Mouse (Mus musculus): ENCODE data around the gene Slc9a2. TPM values are rescaled to one million over a fixed set of nuclear protein-coding genes. Genes with fewer than 3 reads are reported as not detected.
"Not testable (repeated sequence)": the region's sequence is repeated elsewhere in the genome, so short reads cannot be mapped to it uniquely, and the experiment has no call there.

The Slc9a2 gene
- polyA plus RNA-seq, 1 experiment from 2014 or later, result 1.7 TPM

DNA sequence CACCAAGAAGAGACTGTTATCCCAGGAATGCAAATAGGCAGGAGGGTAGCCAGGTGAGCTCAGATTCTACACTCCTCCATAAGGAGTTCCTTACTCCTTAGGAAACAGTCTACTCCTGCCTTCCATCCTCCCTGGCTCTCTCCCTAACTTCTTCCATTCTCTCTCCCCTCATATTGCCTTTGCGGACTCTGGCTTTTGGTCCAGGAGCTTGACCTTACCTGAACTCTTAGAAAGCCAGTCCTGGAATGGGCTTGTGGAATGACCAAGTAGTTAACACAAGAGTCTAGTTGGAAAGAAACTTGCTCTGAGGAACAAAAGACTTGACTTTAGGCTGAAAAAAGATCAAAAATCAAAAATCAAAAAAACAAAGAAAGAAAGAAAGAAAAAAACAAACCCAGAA lies 48.3 kb downstream of the Slc9a2 start:
- no peaks in the 10 kb centered on the region for H3K9me3 ChIP-seq (replicated peaks)
- no peak overlapping the region for H3K9ac ChIP-seq
- H3K36me3 ChIP-seq, result no peaks in the 10 kb centered on the region
- H3K4me3 ChIP-seq (replicated peaks), result no peak overlapping the region
- no peaks in the 10 kb centered on the region for H3K27me3 ChIP-seq
- no peak overlapping the region for H3K4me2 ChIP-seq
- 95% methylated on average over 1 of the region's 1 CpGs for WGBS
- H3K27ac ChIP-seq, result no peak overlapping the region
- no peak for ATAC-seq (replicated peaks; ENCODE audit: low FRiP score)
- H3K4me1 ChIP-seq, result no peaks in the 10 kb centered on the region

DNA sequence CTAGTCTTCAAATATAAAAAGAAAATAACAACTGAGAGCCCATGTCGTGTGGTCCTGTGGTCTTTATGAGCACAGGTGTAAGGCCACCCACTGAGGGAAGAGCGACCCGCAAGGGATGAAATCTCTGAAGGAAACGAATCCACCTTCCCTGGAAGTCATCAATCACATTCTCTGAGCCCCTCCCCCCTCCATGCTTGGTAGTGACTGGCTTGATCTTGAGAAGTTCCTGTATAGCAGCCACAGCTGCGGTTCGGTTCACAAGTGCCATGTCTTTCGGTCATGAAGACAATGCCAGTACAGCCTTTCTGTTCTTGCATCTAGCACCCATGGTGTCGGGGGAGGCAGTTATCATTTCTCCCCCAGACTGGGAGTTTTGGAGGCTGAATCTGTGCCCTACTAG lies 57.3 kb downstream of the Slc9a2 start:
- Histone ChIP-seq H3K4me2 (no peak overlapping the region), H3K9ac (no peak overlapping the region), H3K4me1 (no peaks in the 10 kb centered on the region), H3K9me3 (replicated peaks) (no peaks in the 10 kb centered on the region), H3K27ac (no peak overlapping the region), H3K4me3 (replicated peaks) (no peak overlapping the region), H3K27me3 (no peaks in the 10 kb centered on the region), H3K36me3 (no peaks in the 10 kb centered on the region)
- ATAC-seq (replicated peaks; ENCODE audit: low FRiP score), result no peak
- 65% methylated on average over 8 of the region's 8 CpGs for WGBS

DNA sequence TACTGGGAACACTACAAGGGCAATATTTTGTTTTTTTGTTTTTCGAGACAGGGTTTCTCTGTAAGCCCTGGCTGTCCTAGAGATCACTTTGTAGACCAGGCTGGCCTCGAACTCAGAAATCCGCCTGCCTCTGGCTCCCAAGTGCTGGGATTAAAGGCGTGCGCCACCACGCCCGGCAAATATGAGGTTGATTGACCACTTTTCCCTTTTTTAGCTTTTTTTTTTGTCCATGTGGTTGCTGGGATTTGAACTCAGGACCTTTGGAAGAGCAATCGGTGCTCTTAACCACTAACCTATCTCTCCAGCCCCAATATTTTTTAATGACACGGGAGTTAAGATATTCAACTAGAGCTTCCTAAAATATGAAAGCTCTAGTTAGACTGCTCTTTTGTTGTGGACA lies 57.9 kb downstream of the Slc9a2 start:
- not testable (repeated sequence) for H3K36me3 ChIP-seq; ATAC-seq (replicated peaks; ENCODE audit: low FRiP score); H3K4me3 ChIP-seq (replicated peaks); H3K27ac ChIP-seq; H3K4me2 ChIP-seq; H3K27me3 ChIP-seq; H3K9me3 ChIP-seq (replicated peaks); H3K9ac ChIP-seq; H3K4me1 ChIP-seq
- WGBS, result 91% methylated on average over 9 of the region's 9 CpGs

DNA sequence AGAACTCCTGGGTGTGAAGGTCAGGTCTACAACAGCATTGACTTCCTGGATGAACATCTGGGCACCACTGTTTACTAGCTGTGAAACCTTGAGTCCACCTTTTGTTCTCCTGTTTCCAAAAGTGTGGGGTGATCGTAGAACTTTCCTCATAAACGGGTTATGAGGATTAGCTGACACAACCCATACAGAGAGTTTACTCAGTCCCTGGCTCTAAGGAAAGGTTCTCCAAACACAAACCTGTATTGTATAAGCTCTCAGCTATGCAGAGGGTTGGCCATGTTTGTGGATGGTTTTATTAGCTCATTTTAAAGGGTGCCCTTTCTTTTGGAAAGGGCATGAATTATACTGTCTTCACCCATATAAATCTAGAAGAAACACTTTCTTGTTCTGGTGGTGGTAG lies 60.4 kb downstream of the Slc9a2 start:
- H3K9me3 ChIP-seq (replicated peaks), result no peaks in the 10 kb centered on the region
- H3K9ac ChIP-seq, result no peak overlapping the region
- no peaks in the 10 kb centered on the region for H3K36me3 ChIP-seq
- H3K4me1 ChIP-seq, result no peaks in the 10 kb centered on the region
- ATAC-seq (replicated peaks; ENCODE audit: low FRiP score), result no peak
- no peak overlapping the region for H3K4me3 ChIP-seq (replicated peaks)
- H3K27me3 ChIP-seq, result no peaks in the 10 kb centered on the region
- H3K4me2 ChIP-seq, result no peak overlapping the region
- H3K27ac ChIP-seq, result no peak overlapping the region
- WGBS, result 71% methylated on average over 2 of the region's 2 CpGs

DNA sequence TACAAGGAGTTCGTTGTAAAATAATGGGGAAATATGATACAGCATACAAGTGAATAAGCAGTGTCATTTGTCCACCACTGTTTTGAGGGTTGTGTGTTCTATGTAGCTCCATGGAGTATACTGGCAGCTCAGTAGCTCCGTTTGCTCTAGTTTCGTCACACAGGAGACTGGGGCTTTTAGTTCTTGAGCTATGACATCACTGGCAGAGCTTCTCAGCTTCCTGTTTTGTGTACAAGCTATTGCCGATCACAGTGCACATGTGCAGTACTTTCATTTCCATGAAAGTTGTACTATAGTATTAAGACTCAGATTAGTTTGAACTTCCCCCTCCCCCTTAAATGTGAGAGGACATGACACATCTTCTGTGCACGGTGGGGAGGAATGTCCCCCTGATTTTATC lies 65.7 kb downstream of the Slc9a2 start:
- Histone ChIP-seq H3K27me3 (no peaks in the 10 kb centered on the region), H3K4me2 (no peak overlapping the region), H3K9me3 (replicated peaks) (no peaks in the 10 kb centered on the region), H3K27ac (no peak overlapping the region), H3K9ac (no peak overlapping the region), H3K4me3 (replicated peaks) (no peak overlapping the region), H3K36me3 (no peaks in the 10 kb centered on the region), H3K4me1 (no peaks in the 10 kb centered on the region)
- WGBS, result 75% methylated on average over 5 of the region's 5 CpGs
- ATAC-seq (replicated peaks; ENCODE audit: low FRiP score), result no peak

DNA sequence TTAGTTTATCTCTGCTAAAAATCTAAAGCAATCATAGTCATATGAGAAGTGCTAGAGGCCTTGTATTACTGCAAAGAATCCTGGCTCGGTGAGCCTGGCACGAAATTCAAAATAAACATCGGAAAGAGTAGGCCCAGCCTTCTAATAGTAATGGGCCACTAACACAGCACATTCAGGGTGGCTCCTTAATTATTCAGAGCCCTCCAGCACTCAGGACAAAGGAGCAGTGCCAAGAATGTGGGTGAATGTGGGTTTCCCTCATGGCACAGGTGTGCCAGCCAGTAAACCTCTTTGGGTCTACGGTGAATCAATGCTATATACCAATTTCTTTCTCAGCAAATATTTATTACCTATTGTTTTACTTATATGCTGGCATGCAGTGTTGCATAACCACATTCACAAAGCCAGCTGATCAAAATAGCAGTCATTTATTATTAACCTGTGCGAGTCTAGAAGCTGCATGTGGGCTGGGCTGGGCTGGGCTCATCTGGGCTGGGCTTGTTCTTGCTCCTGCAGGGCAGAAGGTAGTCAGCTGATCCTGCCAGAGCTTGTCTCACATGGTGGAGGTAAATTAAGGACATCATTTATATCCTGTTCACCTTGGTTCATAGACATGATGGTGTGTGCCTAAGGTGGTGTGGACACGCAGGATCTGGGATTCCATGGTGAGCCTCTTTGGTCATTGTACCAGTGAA lies 79.5 kb downstream of the Slc9a2 start:
- no peaks in the 10 kb centered on the region for H3K27me3 ChIP-seq
- H3K4me1 ChIP-seq, result no peaks in the 10 kb centered on the region
- H3K4me3 ChIP-seq (replicated peaks), result no peak overlapping the region
- H3K27ac ChIP-seq, result no peak overlapping the region
- H3K9me3 ChIP-seq (replicated peaks), result no peaks in the 10 kb centered on the region
- ATAC-seq (replicated peaks; ENCODE audit: low FRiP score), result 0 out of 2 replicates have a peak, but pooled peaks have one; percentile 49
- no peak overlapping the region for H3K9ac ChIP-seq
- 71% methylated on average over 6 of the region's 6 CpGs for WGBS
- no peak overlapping the region for H3K4me2 ChIP-seq
- H3K36me3 ChIP-seq, result no peaks in the 10 kb centered on the region

DNA sequence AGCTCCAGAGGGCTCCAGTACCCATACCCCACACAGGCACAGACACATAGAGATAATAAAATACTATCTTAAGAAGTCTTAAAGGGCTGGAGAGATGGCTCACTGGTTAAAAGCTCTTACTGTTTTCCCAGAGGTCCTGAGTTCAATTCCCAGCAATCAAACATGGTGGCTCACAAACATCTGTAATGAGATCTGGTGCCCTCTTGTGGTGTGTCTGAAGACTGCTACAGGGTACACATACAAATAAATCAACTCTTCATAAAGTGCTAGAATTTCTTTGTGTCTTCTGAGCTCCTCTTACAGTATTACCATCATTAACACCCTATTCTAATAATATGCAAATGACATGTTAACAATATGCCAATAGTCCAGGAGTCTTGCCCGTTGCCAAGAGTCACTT lies 83.7 kb downstream of the Slc9a2 start:
- H3K4me3 ChIP-seq (replicated peaks), result no peak overlapping the region
- H3K9me3 ChIP-seq (replicated peaks), result no peaks in the 10 kb centered on the region
- H3K4me2 ChIP-seq, result no peak overlapping the region
- WGBS, result 90% methylated on average over 1 of the region's 1 CpGs
- H3K27ac ChIP-seq, result no peak overlapping the region
- no peaks in the 10 kb centered on the region for H3K36me3 ChIP-seq
- 0 out of 2 replicates have a peak, but pooled peaks cover 3% of the 10 kb centered on the region for H3K4me1 ChIP-seq
- H3K27me3 ChIP-seq, result no peaks in the 10 kb centered on the region
- ATAC-seq (replicated peaks; ENCODE audit: low FRiP score), result no peak
- no peak overlapping the region for H3K9ac ChIP-seq

DNA sequence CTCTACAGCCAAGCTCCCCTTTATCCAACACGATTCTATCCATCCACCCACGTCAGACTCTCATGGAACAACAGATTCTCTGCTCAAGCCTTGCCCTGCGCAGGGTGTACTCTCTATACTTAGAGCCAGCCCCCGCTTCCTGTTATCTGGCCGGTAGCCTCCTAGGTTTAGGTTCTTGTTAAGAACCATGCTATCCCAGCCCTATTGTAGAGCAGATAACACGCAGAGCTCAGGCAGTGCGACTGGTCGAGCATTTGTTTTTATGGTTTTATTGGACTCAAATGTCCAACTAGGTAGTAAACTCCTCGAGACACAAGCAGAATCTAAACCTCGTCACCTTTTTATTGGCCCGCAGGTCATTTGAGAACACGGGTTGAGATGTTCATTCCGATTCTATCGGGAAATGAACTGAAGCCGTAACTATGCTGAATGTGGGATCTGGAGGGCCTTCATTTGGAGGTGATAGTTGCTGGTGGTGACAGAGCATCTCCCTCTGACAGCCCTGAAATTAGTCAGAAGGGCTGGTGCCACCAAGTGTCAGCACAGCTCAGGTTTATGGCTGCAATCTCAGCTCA lies 84.4 kb downstream of the Slc9a2 start:
- no peak overlapping the region for H3K4me3 ChIP-seq (replicated peaks)
- no peaks in the 10 kb centered on the region for H3K9me3 ChIP-seq (replicated peaks)
- no peak overlapping the region for H3K9ac ChIP-seq
- H3K27me3 ChIP-seq, result no peaks in the 10 kb centered on the region
- no peaks in the 10 kb centered on the region for H3K36me3 ChIP-seq
- peaks cover 9% of the 10 kb centered on the region for H3K4me1 ChIP-seq
- WGBS, result 35% methylated on average over 15 of the region's 15 CpGs
- H3K27ac ChIP-seq, result no peak overlapping the region
- no peak overlapping the region for H3K4me2 ChIP-seq
- no peak for ATAC-seq (replicated peaks; ENCODE audit: low FRiP score)

DNA sequence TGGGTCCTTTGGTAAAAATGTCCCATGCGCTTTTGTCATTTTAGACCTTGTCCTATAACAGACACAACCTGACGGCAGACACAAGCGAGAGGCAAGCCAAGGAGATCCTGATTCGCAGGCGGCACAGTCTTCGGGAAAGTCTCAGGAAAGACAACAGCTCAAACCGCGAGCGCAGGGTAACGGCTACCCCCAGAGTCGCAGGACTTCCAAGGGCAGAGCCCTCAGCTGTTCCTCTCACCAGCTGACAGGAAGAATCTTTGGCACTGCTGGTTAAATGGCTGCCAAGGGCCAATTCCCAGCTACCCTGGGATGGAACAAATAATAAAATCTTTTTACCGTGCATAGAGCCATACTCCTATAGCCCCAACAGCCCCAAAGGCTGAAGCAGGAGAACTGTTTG lies 85.1 kb downstream of the Slc9a2 start:
- 79% methylated on average over 12 of the region's 12 CpGs for WGBS
- H3K27ac ChIP-seq, result no peak overlapping the region
- no peaks in the 10 kb centered on the region for H3K9me3 ChIP-seq (replicated peaks)
- peaks cover 9% of the 10 kb centered on the region for H3K4me1 ChIP-seq
- H3K4me3 ChIP-seq (replicated peaks), result no peak overlapping the region
- H3K9ac ChIP-seq, result no peak overlapping the region
- ATAC-seq (replicated peaks; ENCODE audit: low FRiP score), result no peak
- no peak overlapping the region for H3K4me2 ChIP-seq
- H3K27me3 ChIP-seq, result no peaks in the 10 kb centered on the region
- H3K36me3 ChIP-seq, result no peaks in the 10 kb centered on the region

DNA sequence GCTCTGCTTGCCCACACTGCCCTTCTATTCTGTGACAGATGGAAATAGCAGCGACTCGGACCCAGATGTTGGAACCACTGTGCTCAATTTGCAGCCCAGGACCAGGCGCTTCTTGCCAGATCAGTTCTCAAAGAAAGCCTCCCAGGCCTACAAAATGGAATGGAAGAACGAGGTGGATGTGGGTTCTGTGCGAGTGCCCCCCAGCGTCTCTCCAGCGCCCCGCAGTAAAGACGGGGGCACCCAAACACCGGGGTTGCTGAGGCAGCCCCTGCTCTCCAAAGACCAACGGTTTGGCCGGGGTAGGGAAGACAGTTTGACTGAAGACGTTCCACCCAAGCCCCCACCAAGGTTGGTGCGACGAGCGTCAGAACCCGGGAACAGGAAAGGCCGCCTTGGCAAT lies 87.2 kb downstream of the Slc9a2 start:
- Histone ChIP-seq H3K9ac (no peak overlapping the region), H3K9me3 (replicated peaks) (no peaks in the 10 kb centered on the region), H3K36me3 (no peaks in the 10 kb centered on the region), H3K4me2 (no peak overlapping the region), H3K4me1 (peaks cover 9% of the 10 kb centered on the region), H3K27me3 (no peaks in the 10 kb centered on the region), H3K4me3 (replicated peaks) (no peak overlapping the region), H3K27ac (no peak overlapping the region)
- 94% methylated on average over 18 of the region's 18 CpGs for WGBS
- no peak for ATAC-seq (replicated peaks; ENCODE audit: low FRiP score)

DNA sequence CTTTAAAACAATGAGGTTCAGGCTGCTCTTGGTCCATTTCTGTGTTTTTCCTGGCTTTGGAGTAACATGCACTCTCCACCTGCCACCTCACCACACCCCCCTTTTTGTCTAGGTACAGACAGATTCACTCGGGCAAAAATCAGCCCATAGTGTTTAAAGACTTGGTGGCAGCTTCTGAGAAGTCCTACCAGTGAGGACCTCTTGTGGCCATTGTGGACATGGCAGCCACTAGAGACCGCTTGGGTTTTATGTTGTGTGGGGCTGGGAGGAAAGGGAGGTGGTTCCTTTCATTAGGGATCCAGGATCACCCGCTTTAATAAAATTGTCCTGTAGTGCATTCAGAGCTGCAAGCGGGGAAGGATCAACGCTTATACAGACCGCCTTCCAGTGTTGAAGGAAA lies 88.2 kb downstream of the Slc9a2 start:
- Histone ChIP-seq H3K9ac (no peak overlapping the region), H3K4me2 (no peak overlapping the region), H3K27me3 (no peaks in the 10 kb centered on the region), H3K9me3 (replicated peaks) (no peaks in the 10 kb centered on the region), H3K4me1 (peaks cover 9% of the 10 kb centered on the region), H3K36me3 (peaks cover 2% of the 10 kb centered on the region), H3K27ac (no peak overlapping the region), H3K4me3 (replicated peaks) (no peak overlapping the region)
- 36% methylated on average over 6 of the region's 6 CpGs for WGBS
- no peak; the same call in 1 of the 2 replicates for ATAC-seq (replicated peaks; ENCODE audit: low FRiP score)

DNA sequence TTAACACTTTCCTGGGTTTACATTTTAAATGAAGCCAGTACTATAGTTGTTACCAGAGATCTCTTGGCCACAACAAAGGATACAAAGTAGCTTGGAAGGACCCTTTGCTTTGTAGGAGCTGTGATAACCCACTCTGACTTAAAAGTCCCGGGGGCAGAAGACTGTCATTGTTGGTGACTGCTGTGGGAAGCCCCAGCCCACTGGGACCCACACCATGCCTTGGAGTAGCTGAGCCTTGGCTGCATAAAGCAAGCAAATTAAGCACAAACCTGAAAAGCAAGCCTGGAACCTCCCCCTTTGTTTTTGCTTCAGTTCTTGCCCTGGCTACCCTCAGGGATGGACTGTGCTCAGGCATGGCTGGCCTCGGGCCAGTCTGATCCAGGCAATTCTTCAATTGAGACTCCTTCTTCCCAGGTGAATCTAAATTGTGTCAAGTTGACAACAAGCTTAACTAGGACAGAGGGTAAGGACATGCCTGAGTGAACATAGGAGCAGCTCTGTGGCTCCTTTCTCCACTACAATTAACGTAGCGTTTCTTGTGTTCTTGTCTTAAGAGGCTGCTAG lies 89.0 kb downstream of the Slc9a2 start:
- Histone ChIP-seq H3K4me2 (no peak overlapping the region), H3K9ac (no peak overlapping the region), H3K27me3 (no peaks in the 10 kb centered on the region), H3K27ac (peak overlapping the region; percentile 75), H3K9me3 (replicated peaks) (no peaks in the 10 kb centered on the region), H3K4me3 (replicated peaks) (no peak overlapping the region), H3K36me3 (peaks cover 6% of the 10 kb centered on the region), H3K4me1 (peaks cover 9% of the 10 kb centered on the region)
- ATAC-seq (replicated peaks; ENCODE audit: low FRiP score), result peak; percentile 67
- WGBS, result 44% methylated on average over 4 of the region's 4 CpGs

Measured in kidney, embryonic 15.5 days (tissue).